7 mouse cellular contexts compared by ENCODE assay signal in the genomic region with DNA sequence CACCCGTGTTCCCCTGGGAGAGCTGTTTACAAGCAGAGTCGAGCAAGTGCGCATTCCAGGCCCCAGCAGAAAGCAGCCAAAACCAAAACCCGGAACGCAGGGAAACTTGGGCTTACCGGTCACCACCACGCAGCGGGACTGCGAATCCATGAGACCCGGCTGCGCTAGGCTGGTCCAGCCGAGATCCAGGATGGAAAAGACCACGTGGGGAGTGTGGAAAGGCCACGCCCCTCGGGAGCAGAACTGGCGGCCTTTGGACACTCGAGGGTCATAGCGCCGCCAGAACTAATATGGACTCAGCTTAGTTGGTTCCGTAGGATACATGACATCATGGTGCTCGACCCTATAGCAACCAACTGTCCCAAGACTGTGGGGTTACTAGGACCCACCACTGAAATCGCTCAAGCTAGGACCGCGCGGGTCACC. TPM values are rescaled to one million over a fixed set of nuclear protein-coding genes. Genes with fewer than 3 reads are reported as not detected.
A peak's percentile ranks its signal among the peaks of the same experiment; 100 is the strongest.
DNase-seq lines count a peak whose midpoint lies in the region; ATAC-seq and TF ChIP-seq lines count a peak whose summit lies in the region.

A gene (minus strand): TSS at position 206 of the 426 bp plus-strand sequence.

- H3K36me3 ChIP-seq in forebrain, embryonic 12.5 days (replicated peaks): no peaks in the 10 kb centered on the region
- H3K36me3 ChIP-seq in heart, postnatal 0 days (replicated peaks; ENCODE audit: control insufficient read depth, insufficient read depth, low read length): no peaks in the 10 kb centered on the region

- H3K9ac ChIP-seq in forebrain, embryonic 12.5 days: no peak within 1 kb of the TSS
- no peak within 1 kb of the TSS for H3K9ac ChIP-seq in heart, postnatal 0 days (replicated peaks; ENCODE audit: low read depth, low read length)

- TF ChIP-seq CTCF in heart, postnatal 0 days (IDR thresholded peaks at IDR 0.05; ENCODE audit: low read depth): no peak

- no peaks in the 10 kb centered on the region for H3K9me3 ChIP-seq in forebrain, embryonic 12.5 days
- no peaks in the 10 kb centered on the region for H3K9me3 ChIP-seq in heart, postnatal 0 days (replicated peaks; ENCODE audit: control insufficient read depth, low read length)

- TF ChIP-seq EP300 in heart, postnatal 0 days (IDR thresholded peaks at IDR 0.05; ENCODE audit: low read depth): no peak

- H3K4me2 ChIP-seq in forebrain, embryonic 12.5 days: peak within 1 kb of the TSS; percentile 50
- H3K4me2 ChIP-seq in heart, postnatal 0 days (ENCODE audit: low read depth, low read length): peak within 1 kb of the TSS; percentile 64

- no peak within 1 kb of the TSS for H3K27ac ChIP-seq in forebrain, embryonic 12.5 days
- H3K27ac ChIP-seq in heart, postnatal 0 days (ENCODE audit: low read depth): no peak within 1 kb of the TSS

- H3K4me1 ChIP-seq in forebrain, embryonic 12.5 days: peaks cover 23% of the 10 kb centered on the region
- H3K4me1 ChIP-seq in heart, postnatal 0 days (ENCODE audit: control insufficient read depth, insufficient read depth): peaks cover 13% of the 10 kb centered on the region

- peak within 1 kb of the TSS; percentile 30 for H3K4me3 ChIP-seq in forebrain, embryonic 12.5 days (replicated peaks)
- H3K4me3 ChIP-seq in heart, postnatal 0 days (ENCODE audit: low read depth, low read length): peak within 1 kb of the TSS; percentile 30

- ATAC-seq in forebrain, embryonic 12.5 days (ENCODE audit: low FRiP score): 0 out of 2 replicates have a peak, but pooled peaks have one; percentile 46
- peak; percentile 84 for ATAC-seq in heart, postnatal 0 days (ENCODE audit: insufficient read depth, low read depth)

- 6% methylated on average over 25 of the region's 25 CpGs for WGBS in forebrain, embryonic 12.5 days
- 4% methylated on average over 25 of the region's 25 CpGs for WGBS in heart, postnatal 0 days

- peaks cover 18% of the 10 kb centered on the region for H3K27me3 ChIP-seq in forebrain, embryonic 12.5 days
- H3K27me3 ChIP-seq in heart, postnatal 0 days (ENCODE audit: control insufficient read depth, insufficient read depth, low read length): no peaks in the 10 kb centered on the region

- DNase-seq in CD4-positive, CD25-positive, alpha-beta regulatory T cell, adult 2 months (ENCODE audit: low read depth, low spot score): peak; percentile 37
- peak; percentile 69 for DNase-seq in R1 (ENCODE audit: low read depth, low spot score)
- DNase-seq in heart, postnatal 0 days (ENCODE audit: low spot score): peak; percentile 49
- peak; percentile 76 for DNase-seq in kidney, postnatal 14 days
- peak; percentile 44 for DNase-seq in lung, postnatal 14 days
- peak; percentile 19 for DNase-seq in right cerebral cortex, postnatal 4 days

RNA-seq across cellular contexts. Expression of the gene that starts here (rescaled TPM):
- not detected in 2 replicates for polyA plus RNA-seq in forebrain, embryonic 12.5 days (2016; fragmentation: Nextera tagmentation; extraction: Ambion mirVana)
- total RNA-seq in heart, postnatal 0 days (2014; rRNA removed; ENCODE audit: low replicate concordance): 1.2 TPM in 1 of 2 replicates, not detected in the other
- polyA plus RNA-seq in heart, postnatal 0 days (2015; fragmentation: Nextera tagmentation; extraction: Ambion mirVana): 0.18 TPM in 1 of 2 replicates, not detected in the other

Comparison
In these comparisons a context has a peak if more than half of its experiments do, and no peak if none do; other contexts are left out.
1. Peak in ATAC-seq, H3K4me3 ChIP-seq and H3K4me2 ChIP-seq in forebrain, embryonic 12.5 days; RNA of the gene not detected or under 1 TPM.
2. DNase-seq: peak in every context shown above with its lines; median percentile 76 in kidney, postnatal 14 days; 69 in R1; 49 in heart, postnatal 0 days; 44 in lung, postnatal 14 days; 37 in CD4-positive, CD25-positive, alpha-beta regulatory T cell, adult 2 months; 19 in right cerebral cortex, postnatal 4 days.